Mouse (Mus musculus): ENCODE data around the gene Sertm1. TPM values are rescaled to one million over a fixed set of nuclear protein-coding genes. Genes with fewer than 3 reads are reported as not detected.

Gene Sertm1
- total RNA-seq (2022): not detected

- no peak for DNase-seq (ENCODE audit: low spot score in 2 of 2)
These were observed at the start of gene Sertm1 for GRCm38 (mm10) chr3:54915643-54916071. Gene Sertm1, minus strand, starts transcription at chr3:54915887.

DNA sequence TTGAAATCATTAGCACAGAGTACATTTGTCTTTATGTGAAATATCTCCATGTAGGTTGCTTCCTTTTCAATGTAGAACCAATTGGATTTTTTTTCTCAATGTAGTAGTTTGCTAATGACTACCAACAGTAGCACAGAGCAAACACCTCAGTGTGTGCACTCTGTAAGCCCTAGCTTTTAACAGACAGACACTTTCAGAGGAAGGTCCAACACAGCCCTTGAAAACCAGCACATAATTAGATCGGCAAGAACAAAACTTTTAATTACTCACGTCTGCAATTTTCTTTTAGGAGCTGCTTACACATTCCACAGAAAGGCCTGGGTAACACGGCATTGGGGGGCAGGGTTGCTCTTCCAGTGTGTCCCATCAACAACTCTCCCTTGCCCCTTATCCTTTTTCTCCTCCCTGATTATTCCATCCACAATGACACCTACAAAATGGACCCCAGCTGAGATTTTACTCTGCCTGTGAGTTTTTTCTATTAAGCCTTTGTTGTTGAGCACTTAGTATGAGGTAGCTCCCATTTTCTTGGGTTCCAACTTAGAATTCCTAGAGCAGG is 49.3 kb upstream of the Sertm1 start:
- DNase-seq (ENCODE audit: low spot score in 2 of 2): no peak

GRCm38 (mm10) chr3:54943067-54943810 is 27.6 kb upstream of the Sertm1 start:
- no peak for DNase-seq (ENCODE audit: low spot score in 2 of 2)

DNA sequence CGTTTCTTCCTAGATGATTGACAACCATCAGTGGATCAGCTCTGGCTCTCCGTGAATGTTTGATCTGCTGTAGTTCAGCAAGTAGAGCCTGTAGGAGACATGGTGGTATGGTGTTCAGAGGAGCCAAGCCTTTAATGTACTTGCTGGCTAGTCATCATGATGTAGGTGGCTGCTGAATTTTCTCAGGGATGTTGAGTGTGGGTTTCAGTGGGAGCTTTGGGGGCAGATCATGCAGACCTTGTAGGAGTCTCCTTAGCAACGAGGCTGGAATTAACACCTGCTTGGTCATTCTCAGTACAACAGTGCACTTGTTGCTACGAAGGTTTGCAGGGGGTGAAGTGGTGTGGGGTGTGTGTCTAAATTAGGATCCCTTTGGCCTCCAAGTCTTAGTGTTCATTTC is 18.8 kb upstream of the Sertm1 start:
- DNase-seq (ENCODE audit: low spot score in 2 of 2): no peak

GRCm38 (mm10) chr3:54932599-54932998 is 16.9 kb upstream of the Sertm1 start:
- DNase-seq (ENCODE audit: low spot score in 2 of 2): no peak

DNA sequence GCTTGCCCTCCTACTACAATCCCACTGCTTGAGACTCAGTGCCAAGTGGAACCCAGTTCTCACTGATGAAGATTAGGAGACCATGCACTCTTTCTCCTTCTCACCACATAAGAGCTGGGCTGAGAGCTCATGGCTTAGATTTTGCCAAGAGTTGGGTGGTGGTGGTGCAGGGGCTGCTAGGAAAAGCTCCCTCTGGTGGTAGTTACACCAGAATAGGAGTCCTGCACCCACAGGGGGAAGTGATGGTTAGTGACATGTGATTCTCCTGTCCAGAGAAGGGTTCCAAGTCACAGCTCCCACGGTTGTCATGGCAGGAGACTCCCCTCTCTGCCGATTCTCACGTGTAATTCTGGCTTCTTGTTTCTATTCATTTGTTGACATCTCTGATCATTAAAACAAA is 4.7 kb upstream of the Sertm1 start:
- DNase-seq (ENCODE audit: low spot score in 2 of 2): no peak

GRCm38 (mm10) chr3:54914845-54915642 is 643 bp downstream of the Sertm1 start:
- no peak for DNase-seq (ENCODE audit: low spot score in 2 of 2)

- no peak for DNase-seq (ENCODE audit: low spot score in 2 of 2)
These were observed 6.8 kb downstream of the Sertm1 start for GRCm38 (mm10) chr3:54908878-54909277.

GRCm38 (mm10) chr3:54897974-54898373 is 17.7 kb downstream of the Sertm1 start:
- DNase-seq (ENCODE audit: low spot score in 2 of 2): no peak

- no peak for DNase-seq (ENCODE audit: low spot score in 2 of 2)
These were observed 20.8 kb downstream of the Sertm1 start for GRCm38 (mm10) chr3:54894891-54895290.

DNA sequence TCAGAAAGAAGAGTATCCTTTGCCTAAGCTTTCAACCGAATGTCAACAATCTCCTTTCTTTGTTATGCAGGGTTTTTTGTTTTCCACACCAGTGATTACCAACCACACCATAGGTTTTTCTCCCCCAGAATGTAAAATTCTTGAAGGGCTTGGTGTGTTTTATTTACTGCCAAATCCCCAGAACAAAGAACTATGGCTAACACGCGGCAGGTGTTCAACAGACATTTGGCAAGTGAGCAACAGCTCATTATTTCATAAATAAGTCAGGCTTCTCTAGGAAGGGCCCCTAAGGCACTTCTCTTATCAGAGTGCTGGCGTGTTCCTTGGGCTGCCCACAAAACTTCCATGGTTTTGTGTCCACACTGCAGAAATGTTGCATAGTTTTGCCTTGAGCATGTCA is 23.5 kb downstream of the Sertm1 start:
- no peak for DNase-seq (ENCODE audit: low spot score in 2 of 2)

DNA sequence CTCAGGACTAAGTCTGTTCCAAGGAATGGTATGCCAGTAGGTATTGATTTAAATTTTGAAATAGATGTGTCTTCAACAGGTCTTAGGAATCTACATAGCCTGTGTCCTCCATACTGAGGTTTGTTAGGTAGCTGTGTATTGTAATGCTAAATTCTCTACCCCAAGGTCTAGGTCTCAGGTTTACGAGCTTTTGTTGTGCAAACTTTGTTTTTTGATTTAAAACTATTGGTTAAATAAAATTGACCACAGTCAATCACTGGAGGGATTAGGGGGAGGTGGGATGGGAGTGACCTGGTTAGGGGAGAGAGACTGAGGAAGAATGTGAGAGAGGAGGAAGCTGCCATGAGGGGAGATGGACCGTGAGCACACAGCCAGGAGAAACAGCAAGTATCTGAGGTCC is 29.2 kb downstream of the Sertm1 start:
- DNase-seq (ENCODE audit: low spot score in 2 of 2): no peak

Other genes starting within 250 kb of the Sertm1 start
- gene Supt20, start 223.1 kb downstream of the Sertm1 start, total RNA-seq (2022): 10 to 100 TPM in 2 of 4 experiments, 1 to 10 TPM in 2; 9.0 to 13.8 (median 10.8) TPM
- gene Gm21958, start 201.5 kb downstream of the Sertm1 start, total RNA-seq (2022): not detected
- 10 to 100 TPM in 2 of 4 experiments, 1 to 10 TPM in 2; 7.7 to 16.0 (median 10.2) TPM for gene Exosc8, start 180.5 kb downstream of the Sertm1 start, total RNA-seq (2022)
- 1 to 10 TPM; 6.3 to 7.9 (median 7.3) TPM for gene Alg5, start 180.3 kb downstream of the Sertm1 start, total RNA-seq (2022)
- gene Smad9, start 160.3 kb downstream of the Sertm1 start, total RNA-seq (2022): under 1 TPM; 0.05 to 0.29 (median 0.11) TPM
- 10 to 100 TPM; 23.9 to 34.6 (median 29.8) TPM for gene Rfxap, start 108.1 kb downstream of the Sertm1 start, total RNA-seq (2022)
- not detected for gene Ccna1, start 139.6 kb upstream of the Sertm1 start, total RNA-seq (2022)
- 10 to 100 TPM; 24.5 to 33.9 (median 30.1) TPM for gene Spg20, start 196.2 kb upstream of the Sertm1 start, total RNA-seq (2022)
- not detected for gene Ccdc169, start 221.5 kb upstream of the Sertm1 start, total RNA-seq (2022)